Mouse (Mus musculus): ENCODE results near the gene Hyal6.

Gene Hyal6

GRCm38 (mm10) chr6:24732945-24733344, at the start of gene Hyal6:
Hyal6 (plus strand) TSS chr6:24733245.
- no peak for DNase-seq (ENCODE audit: low spot score)

- DNase-seq (ENCODE audit: low spot score), result no peak
Measured at GRCm38 (mm10) chr6:24687871-24688270, 45.2 kb upstream of the Hyal6 start.

- DNase-seq (ENCODE audit: low spot score), result no peak
Measured at GRCm38 (mm10) chr6:24694455-24695410, 38.3 kb upstream of the Hyal6 start.

- no peak for DNase-seq (ENCODE audit: low spot score)
Measured at GRCm38 (mm10) chr6:24696117-24696516, 36.9 kb upstream of the Hyal6 start.

GRCm38 (mm10) chr6:24697216-24697615, 35.8 kb upstream of the Hyal6 start:
- no peak for DNase-seq (ENCODE audit: low spot score)

- DNase-seq (ENCODE audit: low spot score), result no peak
Measured at GRCm38 (mm10) chr6:24707090-24707489, 26.0 kb upstream of the Hyal6 start.

GRCm38 (mm10) chr6:24707499-24707898, 25.5 kb upstream of the Hyal6 start:
- DNase-seq (ENCODE audit: low spot score), result no peak

- peak; percentile 65 for DNase-seq (ENCODE audit: low spot score)
Measured at GRCm38 (mm10) chr6:24721317-24722099, 11.5 kb upstream of the Hyal6 start.

- no peak for DNase-seq (ENCODE audit: low spot score)
Measured at GRCm38 (mm10) chr6:24728130-24728529, 4.9 kb upstream of the Hyal6 start.

GRCm38 (mm10) chr6:24734565-24734964, 1.5 kb downstream of the Hyal6 start:
- no peak for DNase-seq (ENCODE audit: low spot score)

GRCm38 (mm10) chr6:24748029-24748428, 15.0 kb downstream of the Hyal6 start, which contains the start of gene Hyal4:
Hyal4 (plus strand) TSS chr6:24748329.
- no peak for DNase-seq (ENCODE audit: low spot score)

GRCm38 (mm10) chr6:24759281-24759680, 26.2 kb downstream of the Hyal6 start:
- DNase-seq (ENCODE audit: low spot score), result no peak

- DNase-seq (ENCODE audit: low spot score), result no peak
Measured at GRCm38 (mm10) chr6:24766261-24766660, 33.2 kb downstream of the Hyal6 start.

GRCm38 (mm10) chr6:24779182-24779581, 46.1 kb downstream of the Hyal6 start:
- DNase-seq (ENCODE audit: low spot score), result no peak

GRCm38 (mm10) chr6:24790888-24791287, 57.8 kb downstream of the Hyal6 start, which contains the start of gene Spam1:
Spam1 (plus strand) TSS chr6:24791188.
- no peak for DNase-seq (ENCODE audit: low spot score)
